Mouse (Mus musculus): ENCODE measurements around the gene Eif3j1. TPM values are rescaled to one million over a fixed set of nuclear protein-coding genes. Genes with fewer than 3 reads are reported as not detected.
A peak's percentile ranks its signal among the peaks of the same experiment; 100 is the strongest.
"Not testable (repeated sequence)": the region's sequence is repeated elsewhere in the genome, so short reads cannot be mapped to it uniquely, and the experiment has no call there.

Gene Eif3j1
- total RNA-seq, 2 experiments from 2014 or later, result 31.4 to 38.4 TPM

- H3K27ac ChIP-seq, result no peak overlapping the region
- no peak for TF ChIP-seq CTCF (IDR thresholded peaks at IDR 0.05)
- intact Hi-C loops (cut with DNase I), result no loop called here
- peak; percentile 61 for DNase-seq
- no peak overlapping the region for H3K4me3 ChIP-seq
Measured at GRCm38 (mm10) chr2:122059365-122060115, 31.2 kb downstream of the Eif3j1 start.

DNA sequence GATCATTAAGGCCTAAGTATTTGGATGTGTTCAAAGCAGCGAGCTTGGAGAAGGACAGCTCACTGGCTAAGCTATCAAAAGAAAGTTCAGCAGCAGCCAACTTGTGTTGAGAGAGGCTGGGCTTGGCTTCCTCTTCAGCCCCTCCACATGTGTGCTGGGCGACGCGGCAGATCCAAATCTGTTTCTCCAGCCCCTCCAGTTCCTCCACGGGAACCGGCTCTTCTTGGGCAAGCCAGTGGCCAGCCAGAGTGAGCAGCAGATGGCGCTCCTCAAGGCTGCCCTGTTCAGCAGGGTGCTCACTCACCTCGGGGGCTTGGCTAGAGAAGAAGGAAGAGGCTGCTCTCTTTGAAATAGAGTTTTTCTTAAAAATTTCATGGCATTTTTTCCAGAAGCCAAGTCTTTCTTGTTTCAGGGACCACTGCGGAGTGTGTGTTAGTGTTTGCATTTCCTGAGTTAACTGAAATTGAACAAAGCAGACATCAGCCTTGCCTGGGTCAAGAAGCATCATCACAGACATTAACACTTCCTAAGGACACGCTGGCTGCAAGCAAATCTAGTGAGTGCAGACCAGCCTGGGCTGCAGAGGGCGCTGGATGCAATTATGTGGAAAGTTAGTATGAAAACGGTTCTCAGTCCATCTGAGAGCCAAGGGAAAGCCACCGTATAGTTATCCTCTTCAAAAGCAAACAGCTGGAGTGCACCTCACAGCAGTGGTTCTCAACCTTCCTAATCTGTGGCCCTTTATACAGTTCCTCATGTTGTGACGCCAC, 37.0 kb downstream of the Eif3j1 start:
- Histone ChIP-seq H3K4me3 (no peak overlapping the region), H3K27ac (no peak overlapping the region)
- peak; percentile 51 for DNase-seq
- TF ChIP-seq CTCF (IDR thresholded peaks at IDR 0.05), result peak; percentile 45
- intact Hi-C loops (cut with DNase I), result no loop called here

GRCm38 (mm10) chr2:122066241-122066640, 37.9 kb downstream of the Eif3j1 start:
- no peak for DNase-seq
- TF ChIP-seq CTCF (IDR thresholded peaks at IDR 0.05), result no peak
- no peak overlapping the region for H3K27ac ChIP-seq
- intact Hi-C loops (cut with DNase I), result no loop called here
- H3K4me3 ChIP-seq, result no peak overlapping the region

DNA sequence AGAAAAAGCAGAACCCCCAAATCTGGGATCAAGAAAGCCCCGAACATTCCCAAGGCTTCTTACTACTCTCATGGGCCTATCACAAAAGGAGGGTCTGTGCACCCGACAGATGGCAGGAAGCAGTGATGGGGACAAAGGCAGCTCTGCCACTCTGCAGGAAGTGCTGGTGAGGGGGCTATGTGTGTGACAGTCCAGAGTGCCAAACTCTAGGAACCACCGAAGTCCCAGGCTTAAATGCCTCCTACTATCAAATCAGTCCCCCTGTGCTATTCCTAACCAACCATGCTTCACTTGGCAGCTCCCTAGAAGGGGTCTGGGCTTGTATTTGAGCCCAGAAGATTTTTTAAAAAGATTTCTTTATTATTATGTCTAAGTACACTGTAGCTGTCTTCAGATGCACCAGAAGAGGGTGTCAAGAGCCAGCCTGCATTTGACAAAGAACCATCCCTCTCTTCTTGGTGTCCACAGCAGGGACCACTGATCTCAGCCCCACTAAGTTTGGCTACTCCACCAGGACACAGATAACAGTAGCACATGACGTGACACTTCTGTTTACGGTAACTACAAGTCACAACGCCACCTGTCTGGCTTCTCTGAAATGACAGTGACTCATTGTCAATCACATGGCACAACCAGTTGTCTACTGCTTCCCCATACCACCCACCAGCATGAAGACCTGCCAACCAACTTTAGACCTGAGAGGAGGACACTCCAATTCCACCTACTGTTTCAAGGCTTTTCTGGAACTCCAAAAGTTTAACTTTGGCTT, 41.0 kb downstream of the Eif3j1 start:
- H3K4me3 ChIP-seq, result no peak overlapping the region
- DNase-seq, result no peak
- H3K27ac ChIP-seq, result no peak overlapping the region
- intact Hi-C loops (cut with DNase I), result no loop called here
- TF ChIP-seq CTCF (IDR thresholded peaks at IDR 0.05), result no peak

DNA sequence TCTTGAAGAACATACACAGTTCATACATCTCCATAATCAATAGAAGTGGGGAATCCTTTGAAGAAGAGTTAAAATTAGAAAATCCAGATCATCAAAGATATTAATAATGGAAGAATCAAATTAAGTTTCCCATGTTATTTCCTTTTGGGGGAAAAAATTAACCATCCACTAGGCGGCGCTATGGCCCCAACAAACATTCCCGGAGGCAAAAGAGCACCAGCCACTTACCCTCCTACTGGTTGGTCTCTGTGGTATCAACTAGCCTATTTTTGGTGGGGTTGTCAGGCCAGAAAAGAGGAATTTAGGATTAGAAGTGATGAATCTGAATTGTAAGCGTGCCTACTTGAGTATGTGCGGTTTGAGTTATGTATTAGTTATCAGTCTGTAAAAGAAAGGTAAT, 41.6 kb downstream of the Eif3j1 start:
- no peak overlapping the region for H3K27ac ChIP-seq
- TF ChIP-seq CTCF (IDR thresholded peaks at IDR 0.05), result peak; percentile 85; the same call in 1 of the 2 replicates
- H3K4me3 ChIP-seq, result no peak overlapping the region
- DNase-seq, result peak; percentile 59
- intact Hi-C loops (cut with DNase I), result loop anchor here (2.0 to 5.0 kb wide), 2 partner anchors 91 to 172 kb away; partner anchors contain the start of gene Trim69

DNA sequence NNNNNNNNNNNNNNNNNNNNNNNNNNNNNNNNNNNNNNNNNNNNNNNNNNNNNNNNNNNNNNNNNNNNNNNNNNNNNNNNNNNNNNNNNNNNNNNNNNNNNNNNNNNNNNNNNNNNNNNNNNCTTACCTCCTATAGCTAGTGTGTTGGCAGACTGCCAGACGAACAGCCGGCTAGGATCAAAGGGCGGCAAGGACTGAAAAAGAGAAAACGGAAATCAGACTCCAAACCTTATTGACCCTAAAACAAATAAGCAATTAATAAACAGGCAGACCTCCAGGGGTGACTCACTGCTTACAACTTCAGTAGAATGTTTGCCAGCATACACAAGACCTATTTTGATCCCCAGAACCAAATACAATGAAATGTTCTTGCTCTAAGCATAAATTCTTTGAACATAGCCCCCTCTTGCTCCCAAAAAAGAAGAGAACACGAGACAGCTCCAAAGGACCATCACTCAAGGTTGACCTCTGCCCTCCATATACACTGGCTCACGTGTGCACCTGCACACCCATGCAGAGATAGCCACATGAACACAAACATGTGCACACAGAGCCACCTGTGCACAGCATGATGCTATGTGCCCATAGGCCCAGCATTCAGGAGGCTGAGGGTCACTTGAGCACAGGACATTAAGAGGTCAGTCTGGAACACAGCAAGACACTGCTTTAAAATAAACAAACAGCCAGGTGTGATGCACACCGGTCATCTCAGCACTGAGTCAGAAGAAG, 53.5 kb downstream of the Eif3j1 start:
- H3K27ac ChIP-seq, result no peak overlapping the region
- H3K4me3 ChIP-seq, result no peak overlapping the region
- intact Hi-C loops (cut with DNase I), result no loop called here
- no peak for DNase-seq
- no peak for TF ChIP-seq CTCF (IDR thresholded peaks at IDR 0.05)

GRCm38 (mm10) chr2:122086446-122086845, 58.1 kb downstream of the Eif3j1 start:
- H3K27ac ChIP-seq, result no peak overlapping the region
- peak; percentile 29 for DNase-seq
- TF ChIP-seq CTCF (IDR thresholded peaks at IDR 0.05), result no peak

DNA sequence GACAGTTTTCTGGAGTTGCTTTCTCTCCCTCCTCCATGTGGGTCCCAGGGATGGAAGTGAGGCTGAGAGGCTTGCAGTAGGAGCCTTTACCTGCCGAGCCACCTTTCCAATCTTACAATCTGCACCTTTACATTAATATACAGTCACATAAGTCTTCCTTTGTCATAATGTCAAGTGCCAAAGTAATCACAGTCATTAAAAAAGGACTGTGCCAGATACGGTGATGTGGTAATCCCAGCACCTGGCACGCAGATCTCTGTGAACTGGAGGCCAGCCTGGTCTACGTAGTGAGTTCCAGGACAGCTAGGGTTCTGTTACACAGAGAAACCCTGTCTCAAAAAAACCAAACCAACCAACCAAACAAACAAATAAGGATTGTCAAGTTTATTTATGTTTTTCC, 65.5 kb downstream of the Eif3j1 start:
- intact Hi-C loops (cut with DNase I), result no loop called here
- H3K4me3 ChIP-seq, result no peak overlapping the region
- DNase-seq, result no peak
- no peak for TF ChIP-seq CTCF (IDR thresholded peaks at IDR 0.05)
- H3K27ac ChIP-seq, result no peak overlapping the region

More at GRCm38 (mm10) chr2:122086446-122086845, 58.1 kb downstream of the Eif3j1 start:
- intact Hi-C loops (cut with DNase I), result no loop called here
- H3K4me3 ChIP-seq, result no peak overlapping the region

GRCm38 (mm10) chr2:122097686-122098085, 69.3 kb downstream of the Eif3j1 start:
- H3K4me3 ChIP-seq; H3K27ac ChIP-seq; intact Hi-C loops (cut with DNase I); DNase-seq: not testable (repeated sequence)

DNA sequence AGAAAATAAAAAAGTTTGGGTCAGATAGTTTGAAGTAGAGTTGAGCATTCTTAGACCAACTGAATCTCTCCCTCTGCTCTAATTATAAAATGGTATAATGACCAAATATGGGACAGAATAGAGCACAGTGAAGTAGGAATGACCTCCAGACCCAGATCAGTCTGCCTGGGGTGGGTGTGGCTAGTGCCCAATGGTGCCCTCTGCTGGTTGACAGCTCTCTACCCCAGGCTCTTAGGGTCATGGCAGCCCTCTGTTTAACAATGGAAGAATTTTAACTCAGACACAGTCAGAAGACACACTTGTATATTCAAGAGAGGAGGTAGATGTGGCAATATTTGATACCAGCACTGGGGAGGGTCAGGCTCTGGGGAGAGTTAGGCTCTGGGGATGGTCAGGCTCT, 73.7 kb downstream of the Eif3j1 start:
- DNase-seq, result peak; percentile 32
- Histone ChIP-seq H3K27ac (no peak overlapping the region), H3K4me3 (no peak overlapping the region)
- intact Hi-C loops (cut with DNase I), result no loop called here
- TF ChIP-seq CTCF (IDR thresholded peaks at IDR 0.05), result peak; percentile 63

Small RNA genes lying within 50 kb of the gene (microRNA-seq; reads per million reads assigned to microRNA genes)
- not detected for gene Gm47314

Other genes starting within 250 kb of the Eif3j1 start
- under 1 TPM in 1 of 2 experiments, not detected in 1; 0.18 TPM for gene Frmd5, start 221.5 kb upstream of the Eif3j1 start, total RNA-seq (2021)
- gene Casc4, start 161.6 kb upstream of the Eif3j1 start, total RNA-seq (2021), result 1 to 10 TPM; 7.4 to 9.9 TPM
- 1 to 10 TPM; 6.7 to 9.4 TPM for gene Ctdspl2, start 72.5 kb upstream of the Eif3j1 start, total RNA-seq (2021)
- not detected for gene Mageb3, start 72.5 kb upstream of the Eif3j1 start, total RNA-seq (2021)
- gene Spg11, start 89.8 kb downstream of the Eif3j1 start, total RNA-seq (2021), result 1 to 10 TPM; 5.7 to 6.3 TPM
- gene B2m, start 119.1 kb downstream of the Eif3j1 start, total RNA-seq (2021), result 10 to 100 TPM; 60.6 to 85.4 TPM
- not detected for gene Trim69, start 132.2 kb downstream of the Eif3j1 start, total RNA-seq (2021)
- not detected for gene Patl2, start 157.6 kb downstream of the Eif3j1 start, total RNA-seq (2021)
- gene Terb2, start 157.7 kb downstream of the Eif3j1 start, total RNA-seq (2021), result not detected
- 10 to 100 TPM; 50.5 to 71.2 TPM for gene Sord, start 206.2 kb downstream of the Eif3j1 start, total RNA-seq (2021)